Mouse (Mus musculus): ENCODE measurements at regions not wholly inside any gene's neighbourhood (a gene's known extent, or its start where the extent isn't known, plus 50 kb on each side); places are given as distances from the start of the nearest gene placed in this dataset.
"Not testable (repeated sequence)": the region's sequence is repeated elsewhere in the genome, so short reads cannot be mapped to it uniquely, and the experiment has no call there.

DNA sequence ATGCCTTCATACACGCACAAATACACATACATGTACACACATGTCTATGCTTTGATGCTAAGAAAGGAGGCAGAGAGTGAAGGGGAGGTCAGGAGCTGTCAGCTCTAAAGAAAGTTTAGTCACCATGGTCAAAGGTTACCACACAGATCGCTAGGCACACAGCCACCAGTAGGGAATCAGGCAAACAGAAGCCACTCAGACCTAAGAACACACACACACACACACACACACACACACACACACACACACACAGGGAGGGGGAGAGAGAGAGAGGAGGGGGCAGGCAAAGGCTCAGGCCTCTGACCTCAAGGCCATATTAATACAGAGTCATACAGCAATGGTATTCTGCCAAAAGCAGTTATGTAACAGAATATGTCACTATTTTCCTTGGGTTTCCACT, 67.5 kb upstream of the Atxn1 start:
- no peaks in the 10 kb centered on the region for H3K36me3 ChIP-seq (ENCODE audit: control insufficient read depth, insufficient read depth, low read length)
- H3K9ac ChIP-seq (ENCODE audit: low read depth, low read length): no peak overlapping the region
- 73% methylated on average over 2 of the region's 2 CpGs for WGBS
- H3K4me2 ChIP-seq (replicated peaks; ENCODE audit: low read depth, low read length): no peak overlapping the region
- no peak overlapping the region for H3K27ac ChIP-seq (ENCODE audit: low read depth, low read length)
- H3K4me1 ChIP-seq (ENCODE audit: control insufficient read depth, insufficient read depth, low read length): no peaks in the 10 kb centered on the region
- H3K9me3 ChIP-seq (ENCODE audit: control insufficient read depth, low read length): no peaks in the 10 kb centered on the region
- no peak overlapping the region for H3K4me3 ChIP-seq (ENCODE audit: low read length)
- ATAC-seq (ENCODE audit: low FRiP score, low TSS enrichment): no peak
- H3K27me3 ChIP-seq (ENCODE audit: control insufficient read depth, insufficient read depth, low read length): no peaks in the 10 kb centered on the region

GRCm38 (mm10) chr13:46026018-46026417, 61.2 kb upstream of the Atxn1 start:
- H3K4me3 ChIP-seq (ENCODE audit: low read length): no peak overlapping the region
- H3K9ac ChIP-seq (ENCODE audit: low read depth, low read length): no peak overlapping the region
- H3K27ac ChIP-seq (ENCODE audit: low read depth, low read length): no peak overlapping the region
- no peak overlapping the region for H3K4me2 ChIP-seq (replicated peaks; ENCODE audit: low read depth, low read length)
- H3K9me3 ChIP-seq (ENCODE audit: control insufficient read depth, low read length): no peaks in the 10 kb centered on the region
- no peaks in the 10 kb centered on the region for H3K4me1 ChIP-seq (ENCODE audit: control insufficient read depth, insufficient read depth, low read length)
- WGBS: 33% methylated on average over 2 of the region's 2 CpGs
- no peaks in the 10 kb centered on the region for H3K36me3 ChIP-seq (ENCODE audit: control insufficient read depth, insufficient read depth, low read length)
- no peak for ATAC-seq (ENCODE audit: low FRiP score, low TSS enrichment)
- no peaks in the 10 kb centered on the region for H3K27me3 ChIP-seq (ENCODE audit: control insufficient read depth, insufficient read depth, low read length)

DNA sequence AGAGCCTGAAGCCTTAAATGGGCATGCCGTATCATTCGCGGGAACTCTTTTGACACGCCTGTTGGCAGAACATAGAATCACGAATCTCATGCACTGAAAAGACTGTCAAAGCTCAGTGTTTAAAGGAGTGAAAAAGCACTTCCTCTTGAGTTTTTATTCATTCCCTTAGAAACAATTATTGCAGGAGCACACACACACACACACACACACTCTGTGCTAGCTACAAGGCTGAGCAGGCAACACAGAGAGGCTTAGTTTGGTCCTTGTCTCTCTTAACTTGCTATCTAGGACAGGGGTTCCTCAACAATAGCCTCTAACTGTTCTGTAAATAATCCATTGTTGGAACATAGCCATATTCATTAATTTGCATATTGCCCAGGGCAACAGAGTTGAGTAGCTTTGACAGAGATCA, 58.8 kb upstream of the Atxn1 start:
- Histone ChIP-seq H3K4me3 (ENCODE audit: low read length) (no peak overlapping the region), H3K4me1 (ENCODE audit: control insufficient read depth, insufficient read depth, low read length) (no peaks in the 10 kb centered on the region), H3K36me3 (ENCODE audit: control insufficient read depth, insufficient read depth, low read length) (no peaks in the 10 kb centered on the region), H3K9ac (ENCODE audit: low read depth, low read length) (no peak overlapping the region), H3K27me3 (ENCODE audit: control insufficient read depth, insufficient read depth, low read length) (no peaks in the 10 kb centered on the region), H3K9me3 (ENCODE audit: control insufficient read depth, low read length) (no peaks in the 10 kb centered on the region), H3K27ac (ENCODE audit: low read depth, low read length) (no peak overlapping the region), H3K4me2 (replicated peaks; ENCODE audit: low read depth, low read length) (no peak overlapping the region)
- WGBS: 83% methylated on average over 5 of the region's 5 CpGs
- no peak for ATAC-seq (ENCODE audit: low FRiP score, low TSS enrichment)

- H3K4me2 ChIP-seq (replicated peaks; ENCODE audit: low read depth, low read length): no peak overlapping the region
- H3K9me3 ChIP-seq (ENCODE audit: control insufficient read depth, low read length): no peaks in the 10 kb centered on the region
- ATAC-seq (ENCODE audit: low FRiP score, low TSS enrichment): no peak
- no peaks in the 10 kb centered on the region for H3K4me1 ChIP-seq (ENCODE audit: control insufficient read depth, insufficient read depth, low read length)
- no peak overlapping the region for H3K9ac ChIP-seq (ENCODE audit: low read depth, low read length)
- no peak overlapping the region for H3K4me3 ChIP-seq (ENCODE audit: low read length)
- no peaks in the 10 kb centered on the region for H3K36me3 ChIP-seq (ENCODE audit: control insufficient read depth, insufficient read depth, low read length)
- 48% methylated on average over 5 of the region's 5 CpGs for WGBS
- H3K27me3 ChIP-seq (ENCODE audit: control insufficient read depth, insufficient read depth, low read length): no peaks in the 10 kb centered on the region
- H3K27ac ChIP-seq (ENCODE audit: low read depth, low read length): no peak overlapping the region
Observed at GRCm38 (mm10) chr13:46023187-46023586, 58.4 kb upstream of the Atxn1 start.

GRCm38 (mm10) chr13:46020945-46021835, 56.4 kb upstream of the Atxn1 start:
- WGBS: 92% methylated on average over 6 of the region's 6 CpGs
- Histone ChIP-seq H3K4me3 (ENCODE audit: low read length) (no peak overlapping the region), H3K27me3 (ENCODE audit: control insufficient read depth, insufficient read depth, low read length) (no peaks in the 10 kb centered on the region), H3K4me1 (ENCODE audit: control insufficient read depth, insufficient read depth, low read length) (no peaks in the 10 kb centered on the region), H3K36me3 (ENCODE audit: control insufficient read depth, insufficient read depth, low read length) (no peaks in the 10 kb centered on the region), H3K9me3 (ENCODE audit: control insufficient read depth, low read length) (no peaks in the 10 kb centered on the region), H3K4me2 (replicated peaks; ENCODE audit: low read depth, low read length) (no peak overlapping the region), H3K9ac (ENCODE audit: low read depth, low read length) (no peak overlapping the region), H3K27ac (ENCODE audit: low read depth, low read length) (no peak overlapping the region)
- ATAC-seq (ENCODE audit: low FRiP score, low TSS enrichment): no peak

- ATAC-seq (ENCODE audit: low FRiP score, low TSS enrichment): peak; percentile 76; the same call in 1 of the 2 replicates
- H3K27ac ChIP-seq (ENCODE audit: low read depth, low read length): 0 out of 2 replicates have a peak overlapping the region, but pooled peaks have one; percentile 32
Observed at GRCm38 (mm10) chr13:46019431-46020166, 54.8 kb upstream of the Atxn1 start.

GRCm38 (mm10) chr13:46018903-46019430, 54.2 kb upstream of the Atxn1 start:
- Histone ChIP-seq H3K9me3 (ENCODE audit: control insufficient read depth, low read length) (no peaks in the 10 kb centered on the region), H3K4me1 (ENCODE audit: control insufficient read depth, insufficient read depth, low read length) (no peaks in the 10 kb centered on the region), H3K9ac (ENCODE audit: low read depth, low read length) (no peak overlapping the region), H3K27ac (ENCODE audit: low read depth, low read length) (no peak overlapping the region), H3K36me3 (ENCODE audit: control insufficient read depth, insufficient read depth, low read length) (no peaks in the 10 kb centered on the region), H3K4me2 (replicated peaks; ENCODE audit: low read depth, low read length) (no peak overlapping the region), H3K4me3 (ENCODE audit: low read length) (no peak overlapping the region), H3K27me3 (ENCODE audit: control insufficient read depth, insufficient read depth, low read length) (no peaks in the 10 kb centered on the region)
- ATAC-seq (ENCODE audit: low FRiP score, low TSS enrichment): no peak
- 64% methylated on average over 13 of the region's 13 CpGs for WGBS

More at GRCm38 (mm10) chr13:46019431-46020166, 54.8 kb upstream of the Atxn1 start:
- WGBS: 33% methylated on average over 9 of the region's 9 CpGs
- Histone ChIP-seq H3K4me1 (ENCODE audit: control insufficient read depth, insufficient read depth, low read length) (no peaks in the 10 kb centered on the region), H3K9me3 (ENCODE audit: control insufficient read depth, low read length) (no peaks in the 10 kb centered on the region), H3K4me3 (ENCODE audit: low read length) (no peak overlapping the region), H3K9ac (ENCODE audit: low read depth, low read length) (no peak overlapping the region), H3K27me3 (ENCODE audit: control insufficient read depth, insufficient read depth, low read length) (no peaks in the 10 kb centered on the region), H3K36me3 (ENCODE audit: control insufficient read depth, insufficient read depth, low read length) (no peaks in the 10 kb centered on the region), H3K4me2 (replicated peaks; ENCODE audit: low read depth, low read length) (no peak overlapping the region)

DNA sequence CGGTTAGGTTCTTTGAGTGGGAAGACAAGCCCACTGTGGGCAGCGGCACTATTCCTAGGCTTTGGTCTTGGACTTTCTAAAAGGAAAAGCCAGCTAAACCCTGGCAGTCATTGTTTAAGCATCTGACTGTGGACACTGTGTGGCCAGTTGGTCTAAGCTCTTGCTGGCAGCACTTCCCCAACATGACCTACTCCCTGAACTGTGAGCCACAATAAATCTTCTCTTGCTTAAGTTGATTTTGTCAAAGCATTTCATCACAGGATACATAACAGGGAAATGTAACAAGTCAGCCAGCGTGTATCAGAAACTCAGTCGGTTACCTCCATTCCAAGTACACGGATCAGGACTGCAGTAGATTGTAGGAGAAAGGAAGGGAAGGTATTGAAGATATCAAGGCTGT, 52.9 kb upstream of the Atxn1 start:
- Histone ChIP-seq H3K27me3 (ENCODE audit: control insufficient read depth, insufficient read depth, low read length) (no peaks in the 10 kb centered on the region), H3K4me1 (ENCODE audit: control insufficient read depth, insufficient read depth, low read length) (no peaks in the 10 kb centered on the region), H3K4me2 (replicated peaks; ENCODE audit: low read depth, low read length) (no peak overlapping the region), H3K4me3 (ENCODE audit: low read length) (no peak overlapping the region), H3K36me3 (ENCODE audit: control insufficient read depth, insufficient read depth, low read length) (no peaks in the 10 kb centered on the region), H3K9me3 (ENCODE audit: control insufficient read depth, low read length) (no peaks in the 10 kb centered on the region), H3K9ac (ENCODE audit: low read depth, low read length) (no peak overlapping the region), H3K27ac (ENCODE audit: low read depth, low read length) (no peak overlapping the region)
- WGBS: 93% methylated on average over 5 of the region's 5 CpGs
- no peak for ATAC-seq (ENCODE audit: low FRiP score, low TSS enrichment)

DNA sequence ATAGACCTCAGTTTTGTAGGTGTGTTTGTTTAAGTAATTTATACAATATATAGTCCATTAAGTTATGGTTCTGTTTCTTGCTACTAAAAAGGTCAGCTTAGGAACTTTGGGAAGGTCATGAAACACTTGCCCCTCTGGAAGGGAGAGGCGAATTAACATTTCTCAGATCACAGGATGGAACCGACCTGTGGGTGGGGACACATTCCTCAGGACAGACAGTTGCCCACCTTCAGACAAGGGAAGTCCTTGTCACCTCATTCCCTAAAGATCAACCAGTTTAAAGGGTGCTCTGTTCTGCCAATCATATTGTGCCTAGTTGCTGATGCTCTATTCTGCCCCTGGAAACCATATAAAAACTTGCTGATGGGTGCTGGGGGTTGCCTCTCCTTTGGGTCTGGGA, 52.2 kb upstream of the Atxn1 start:
- not testable (repeated sequence) for H3K9ac ChIP-seq (ENCODE audit: low read depth, low read length); H3K36me3 ChIP-seq (ENCODE audit: control insufficient read depth, insufficient read depth, low read length); H3K9me3 ChIP-seq (ENCODE audit: control insufficient read depth, low read length); H3K4me3 ChIP-seq (ENCODE audit: low read length); H3K4me1 ChIP-seq (ENCODE audit: control insufficient read depth, insufficient read depth, low read length); ATAC-seq (ENCODE audit: low FRiP score, low TSS enrichment); H3K27me3 ChIP-seq (ENCODE audit: control insufficient read depth, insufficient read depth, low read length); H3K4me2 ChIP-seq (replicated peaks; ENCODE audit: low read depth, low read length); H3K27ac ChIP-seq (ENCODE audit: low read depth, low read length)
- 59% methylated on average over 2 of the region's 2 CpGs for WGBS
